Mouse (Mus musculus) midbrain, postnatal 0 days (tissue): ENCODE measurements around the gene Nfia. TPM values are rescaled to one million over a fixed set of nuclear protein-coding genes. Genes with fewer than 3 reads are reported as not detected.
A peak's percentile ranks its signal among the peaks of the same experiment; 100 is the strongest.

Experiments
- ATAC-seq: fragments of 200-750 bp; cut with Nextera tagmentation; 2 replicates; pipeline ENCODE4 v1.8.0; 2017; ENCODE audit warnings: moderate number of reproducible peaks, mild to moderate bottlenecking, moderate TSS enrichment, moderate library complexity; ENCODE audit not compliant: low FRiP score
- DNase-seq: peaks from one replicate; pipeline ENCODE4 v3.0.0-alpha.2; 2015; ENCODE audit warnings: low spot score
- H3K27ac ChIP-seq: fragments of 300-500 bp; sonication (generic); 2 replicates; pipeline ENCODE4 v1.5.1; 2014; ENCODE audit warnings: low read depth, mild to moderate bottlenecking, low read length, mixed read lengths
- H3K27me3 ChIP-seq: fragments of 300-500 bp; sonication (generic); 2 replicates; pipeline ENCODE4 v1.6.1; 2014; ENCODE audit warnings: low read length, control low read depth, mixed read lengths; ENCODE audit not compliant: insufficient read depth
- H3K36me3 ChIP-seq: fragments of 300-500 bp; sonication (generic); 2 replicates; pipeline ENCODE4 v1.6.1; 2014; ENCODE audit warnings: low read length, control low read depth, mixed read lengths; ENCODE audit not compliant: insufficient read depth
- H3K4me1 ChIP-seq: fragments of 300-500 bp; sonication (generic); 2 replicates; pipeline ENCODE4 v1.6.1; 2014; ENCODE audit warnings: mild to moderate bottlenecking, control low read depth, antibody characterized with exemption, low read length, mixed read lengths; ENCODE audit not compliant: insufficient read depth
- H3K4me2 ChIP-seq: fragments of 300-500 bp; sonication (generic); 2 replicates; pipeline ENCODE4 v1.6.1; 2014; ENCODE audit warnings: low read depth, mild to moderate bottlenecking, low read length, mixed read lengths; ENCODE audit not compliant: poor library complexity, severe bottlenecking
- H3K4me3 ChIP-seq: fragments of 300-500 bp; sonication (generic); 2 replicates; pipeline ENCODE4 v1.5.1; 2014; ENCODE audit warnings: low read depth, mild to moderate bottlenecking, low read length, moderate library complexity
- H3K9ac ChIP-seq: fragments of 300-500 bp; sonication (generic); replicated peaks from 2 replicates; pipeline ENCODE4 v1.6.1; 2014; ENCODE audit warnings: mild to moderate bottlenecking, low read length, moderate library complexity, mixed read lengths; ENCODE audit not compliant: poor library complexity, severe bottlenecking
- H3K9me3 ChIP-seq: fragments of 300-500 bp; sonication (generic); 2 replicates; pipeline ENCODE4 v1.6.1; 2016; ENCODE audit warnings: low read length, control low read depth
- CTCF ChIP-seq: IDR thresholded peaks from 2 replicates; pipeline ENCODE4 v1.5.1; 2016; ENCODE audit warnings: antibody characterized with exemption, mild to moderate bottlenecking
- WGBS: fragments of 180-500 bp; shearing (Covaris S2); extraction: QIAGEN DNeasy Blood & Tissue Kit; methylation state at CpG from one replicate; pipeline ENCODE4 v1.1.7; 2014; 5-methylcytosine and 5-hydroxymethylcytosine counted together
- polyA plus RNA-seq: library from polyadenylated mRNA; unstranded; fragments of >200 nt; fragmentation: Nextera tagmentation; extraction: Ambion mirVana; gene quantifications from 2 replicates; pipeline ENCODE4 v1.2.1, GENCODE M21; 2015
- total RNA-seq: library from RNA; depleted of rRNA; stranded (reverse); fragments of >200 nt; gene quantifications from 2 replicates; pipeline ENCODE4 v1.2.3, GENCODE M21; 2014

Gene Nfia
- total and polyA plus RNA-seq, 2 experiments from 2014 or later: 35.7 to 51.7 TPM

- Histone ChIP-seq H3K27ac (no peak overlapping the region), H3K36me3 (no peaks in the 10 kb centered on the region), H3K9ac (no peak overlapping the region), H3K27me3 (no peaks in the 10 kb centered on the region), H3K4me2 (no peak overlapping the region), H3K4me3 (no peak overlapping the region), H3K9me3 (no peaks in the 10 kb centered on the region), H3K4me1 (0 out of 2 replicates have a peak, but pooled peaks cover 3% of the 10 kb centered on the region)
- ATAC-seq (no peak), DNase-seq (no peak)
- WGBS: 78% methylated on average over 5 of the region's 5 CpGs
- no peak for TF ChIP-seq CTCF
Observed at GRCm38 (mm10) chr4:97743932-97744331, 28.6 kb upstream of the Nfia start.

GRCm38 (mm10) chr4:97745296-97746105 is 27.0 kb upstream of the Nfia start:
- peak; percentile 82 for ATAC-seq
- H3K4me3 ChIP-seq: peak overlapping the region; percentile 34
- H3K4me1 ChIP-seq: 0 out of 2 replicates have a peak, but pooled peaks cover 3% of the 10 kb centered on the region
- peak; percentile 83 for TF ChIP-seq CTCF
- no peak overlapping the region for H3K27ac ChIP-seq
- no peaks in the 10 kb centered on the region for H3K9me3 ChIP-seq
- H3K9ac ChIP-seq: peak overlapping the region; percentile 39; the same call in 1 of the 2 replicates
- WGBS: 4% methylated on average over 32 of the region's 32 CpGs
- H3K36me3 ChIP-seq: no peaks in the 10 kb centered on the region
- H3K4me2 ChIP-seq: peak overlapping the region; percentile 71
- peaks cover 8% of the 10 kb centered on the region; the same call in 1 of the 2 replicates for H3K27me3 ChIP-seq
- peak; percentile 89 for DNase-seq

GRCm38 (mm10) chr4:97746106-97746900 is 26.2 kb upstream of the Nfia start:
- Histone ChIP-seq H3K9ac (no peak overlapping the region), H3K36me3 (no peaks in the 10 kb centered on the region), H3K27me3 (peaks cover 15% of the 10 kb centered on the region), H3K9me3 (no peaks in the 10 kb centered on the region), H3K27ac (no peak overlapping the region), H3K4me3 (peak overlapping the region; percentile 34), H3K4me1 (0 out of 2 replicates have a peak, but pooled peaks cover 4% of the 10 kb centered on the region), H3K4me2 (peak overlapping the region; percentile 71)
- ATAC-seq (peak; percentile 39), DNase-seq (no peak)
- 6% methylated on average over 19 of the region's 19 CpGs for WGBS
- no peak for TF ChIP-seq CTCF

- 46% methylated on average over 4 of the region's 4 CpGs for WGBS
Observed at GRCm38 (mm10) chr4:97750401-97750800, 22.1 kb upstream of the Nfia start.

GRCm38 (mm10) chr4:97751030-97751482 is 21.5 kb upstream of the Nfia start:
- H3K9ac ChIP-seq: no peak overlapping the region
- H3K4me3 ChIP-seq: peak overlapping the region; percentile 37
- peak; percentile 85 for TF ChIP-seq CTCF
- ATAC-seq: peak; percentile 62
- WGBS: under 1% methylated on average over 20 of the region's 20 CpGs
- H3K4me2 ChIP-seq: peak overlapping the region; percentile 72
- H3K4me1 ChIP-seq: 0 out of 2 replicates have a peak, but pooled peaks cover 8% of the 10 kb centered on the region
- peak; percentile 96 for DNase-seq
- peaks cover 44% of the 10 kb centered on the region for H3K27me3 ChIP-seq
- peak overlapping the region; percentile 60; the same call in 1 of the 2 replicates for H3K27ac ChIP-seq
- no peaks in the 10 kb centered on the region for H3K9me3 ChIP-seq
- H3K36me3 ChIP-seq: no peaks in the 10 kb centered on the region

More at GRCm38 (mm10) chr4:97750401-97750800, 22.1 kb upstream of the Nfia start:
- no peak for TF ChIP-seq CTCF
- ATAC-seq (no peak), DNase-seq (no peak)
- no peaks in the 10 kb centered on the region for H3K36me3 ChIP-seq
- H3K4me3 ChIP-seq: no peak overlapping the region
- H3K9me3 ChIP-seq: no peaks in the 10 kb centered on the region
- 0 out of 2 replicates have a peak, but pooled peaks cover 10% of the 10 kb centered on the region for H3K4me1 ChIP-seq
- no peak overlapping the region for H3K4me2 ChIP-seq
- peaks cover 44% of the 10 kb centered on the region for H3K27me3 ChIP-seq
- no peak overlapping the region for H3K9ac ChIP-seq
- no peak overlapping the region for H3K27ac ChIP-seq
